Mouse (Mus musculus) duodenum, adult 2 months (tissue): ENCODE measurements around the gene Rgs9bp. TPM values are rescaled to one million over a fixed set of nuclear protein-coding genes. Genes with fewer than 3 reads are reported as not detected.

Experiments used
- polyA plus RNA-seq: library from polyadenylated mRNA; depleted of rRNA; stranded (reverse); fragments of >200 nt; gene quantifications from 2 replicates; pipeline ENCODE4 v1.2.3, GENCODE M21; 2012; ENCODE audit warnings: low replicate concordance; rRNA removed

Rgs9bp gene
- not detected in 2 replicates for polyA plus RNA-seq

GRCm38 (mm10) chr7:35585191-35586054 is at the start of gene Rgs9bp:
TSS of gene Rgs9bp (minus strand) at chr7:35585582.

DNA sequence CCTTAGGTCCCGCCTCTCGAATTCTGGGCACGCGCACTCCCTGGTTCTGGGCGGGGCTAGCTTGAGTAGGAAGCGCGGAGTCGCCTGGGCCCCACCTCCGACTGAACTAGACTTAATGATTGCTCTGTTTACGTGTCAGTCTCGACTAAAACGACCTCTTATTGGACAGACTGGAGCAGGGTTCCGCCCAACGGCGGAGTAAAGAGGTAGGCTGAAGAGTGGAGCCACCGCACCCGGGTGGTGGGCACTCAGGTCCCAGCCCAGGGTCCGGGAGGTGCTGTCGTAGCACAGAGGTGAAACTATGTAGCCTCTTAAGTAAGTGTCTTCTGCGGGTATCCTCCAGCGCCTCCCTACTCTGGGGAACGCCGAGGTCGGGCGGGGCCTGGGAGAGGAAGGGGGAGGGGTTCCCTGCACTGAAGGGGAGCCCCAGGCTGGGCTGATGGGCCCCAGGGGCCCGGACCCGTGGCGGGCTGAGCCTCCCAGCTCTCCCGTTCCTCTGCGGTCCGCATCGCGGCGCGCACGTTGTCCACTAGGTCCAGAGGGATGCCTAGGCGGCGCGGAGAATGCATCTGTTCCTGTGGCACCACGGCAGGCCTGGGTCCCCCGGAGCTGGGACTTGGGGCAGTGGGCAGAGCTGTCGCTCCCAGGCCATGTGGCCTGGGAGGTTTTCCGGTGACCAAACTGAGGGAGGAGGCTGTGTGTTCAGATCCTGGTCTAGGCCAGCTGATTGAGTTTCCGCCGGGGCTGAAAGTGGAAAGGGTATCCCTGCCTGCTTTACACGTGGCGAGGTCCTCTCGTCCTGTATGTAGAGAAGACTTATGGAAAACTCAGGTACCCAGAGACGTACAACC is 898 bp upstream of the Rgs9bp start, which contains the start of gene Ankrd27:
Gene Ankrd27 (plus strand): TSS at position 190 of the 851 bp plus-strand sequence.

GRCm38 (mm10) chr7:35556205-35556603 is 29.2 kb downstream of the Rgs9bp start, which contains the start of gene Nudt19:
TSS of gene Nudt19 (minus strand) at chr7:35556304.

GRCm38 (mm10) chr7:35537562-35537961 is 47.8 kb downstream of the Rgs9bp start, which contains the start of gene Tdrd12:
TSS of gene Tdrd12 (minus strand) at chr7:35537745.

Other genes starting within 250 kb of the Rgs9bp start
- gene Faap24, start 188.7 kb downstream of the Rgs9bp start, polyA plus RNA-seq = 3.8 and 3.9 TPM in 2 replicates
- gene Cep89, start 188.5 kb downstream of the Rgs9bp start, polyA plus RNA-seq = 6.6 and 10.2 TPM in 2 replicates
- 124 and 334 TPM in 2 replicates for gene Slc7a9, start 136.8 kb downstream of the Rgs9bp start, polyA plus RNA-seq
- 0.04 TPM in 1 of 2 replicates, not detected in the other for gene Tdrd12, start 47.8 kb downstream of the Rgs9bp start, polyA plus RNA-seq
- gene Nudt19, start 29.3 kb downstream of the Rgs9bp start, polyA plus RNA-seq = 62.8 and 85.5 TPM in 2 replicates
- 6.6 and 10.5 TPM in 2 replicates for gene Ankrd27, start 662 bp upstream of the Rgs9bp start, polyA plus RNA-seq
- 25.0 and 39.9 TPM in 2 replicates for gene Pdcd5, start 61.9 kb upstream of the Rgs9bp start, polyA plus RNA-seq
- 1.3 and 3.0 TPM in 2 replicates for gene Dpy19l3, start 168.9 kb upstream of the Rgs9bp start, polyA plus RNA-seq
- 2.2 and 2.7 TPM in 2 replicates for gene Zfp507, start 217.4 kb upstream of the Rgs9bp start, polyA plus RNA-seq